Mouse (Mus musculus): ENCODE data around the gene Gm20388. TPM values are rescaled to one million over a fixed set of nuclear protein-coding genes. Genes with fewer than 3 reads are reported as not detected.
A peak's percentile ranks its signal among the peaks of the same experiment; 100 is the strongest.

The Gm20388 gene
- polyA plus RNA-seq, 1 experiment = 10.6 TPM

DNA sequence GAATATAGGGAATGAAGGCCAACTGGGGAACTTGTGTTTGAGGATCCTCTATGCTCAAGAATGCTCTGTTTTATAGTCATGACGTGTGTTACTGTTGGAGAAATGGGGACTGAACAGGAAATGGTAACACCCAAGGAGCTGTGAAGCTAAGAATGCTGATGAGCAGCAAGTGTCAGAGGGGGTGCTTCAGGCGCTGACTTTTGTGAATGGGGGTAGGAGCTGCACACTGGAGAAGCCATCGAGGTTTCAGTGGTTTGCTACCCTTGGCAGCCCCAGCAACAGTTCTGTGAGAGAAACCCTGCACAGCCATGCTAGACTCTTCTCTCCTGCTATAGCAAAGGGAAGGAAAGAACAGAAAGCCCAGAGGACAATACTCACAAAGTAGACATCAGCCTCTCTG is 3001.5 kb downstream of the Gm20388 start:
- Histone ChIP-seq H3K4me3 (replicated peaks; ENCODE audit: control insufficient read depth, low read depth, low read length) (no peak overlapping the region), H3K27ac (ENCODE audit: control insufficient read depth, insufficient read depth, low read depth, low read length, poor library complexity) (no peak overlapping the region), H3K4me1 (ENCODE audit: control insufficient read depth, insufficient read depth, low read length) (no peaks in the 10 kb centered on the region; the same call in 1 of the 2 replicates)
- TF ChIP-seq POLR2A (IDR thresholded peaks at IDR 0.05; ENCODE audit: borderline replicate concordance, control insufficient read depth, low read depth, low read length) (no peak), CTCF (IDR thresholded peaks at IDR 0.05; ENCODE audit: control insufficient read depth, insufficient read depth, low read length) (no peak)
- WGBS = 30% methylated on average over 3 of the region's 3 CpGs

DNA sequence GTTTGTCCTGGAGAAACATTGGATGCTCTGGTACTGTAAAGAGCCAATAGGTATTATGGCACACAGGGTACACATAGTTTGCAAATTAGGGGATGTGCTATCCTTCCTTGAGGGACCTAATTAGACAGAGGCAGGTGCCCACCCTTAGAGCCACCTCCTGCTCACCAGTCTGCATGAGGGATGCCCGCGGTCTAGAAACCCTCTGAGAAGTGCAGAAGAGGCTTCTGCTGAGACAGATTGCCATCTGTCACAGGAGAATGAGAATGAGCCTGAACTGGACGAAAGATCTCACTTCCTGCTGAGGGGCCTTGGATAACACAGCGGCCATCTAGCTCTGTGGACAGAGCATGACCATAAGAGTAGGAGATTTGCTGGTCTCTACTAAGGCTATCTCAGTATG is 3002.2 kb downstream of the Gm20388 start:
- H3K4me3 ChIP-seq (replicated peaks; ENCODE audit: control insufficient read depth, low read depth, low read length) = no peak overlapping the region
- 88% methylated on average over 4 of the region's 4 CpGs for WGBS
- peaks cover 2% of the 10 kb centered on the region for H3K4me1 ChIP-seq (ENCODE audit: control insufficient read depth, insufficient read depth, low read length)
- H3K27ac ChIP-seq (ENCODE audit: control insufficient read depth, insufficient read depth, low read depth, low read length, poor library complexity) = no peak overlapping the region
- TF ChIP-seq CTCF (IDR thresholded peaks at IDR 0.05; ENCODE audit: control insufficient read depth, insufficient read depth, low read length) = no peak

DNA sequence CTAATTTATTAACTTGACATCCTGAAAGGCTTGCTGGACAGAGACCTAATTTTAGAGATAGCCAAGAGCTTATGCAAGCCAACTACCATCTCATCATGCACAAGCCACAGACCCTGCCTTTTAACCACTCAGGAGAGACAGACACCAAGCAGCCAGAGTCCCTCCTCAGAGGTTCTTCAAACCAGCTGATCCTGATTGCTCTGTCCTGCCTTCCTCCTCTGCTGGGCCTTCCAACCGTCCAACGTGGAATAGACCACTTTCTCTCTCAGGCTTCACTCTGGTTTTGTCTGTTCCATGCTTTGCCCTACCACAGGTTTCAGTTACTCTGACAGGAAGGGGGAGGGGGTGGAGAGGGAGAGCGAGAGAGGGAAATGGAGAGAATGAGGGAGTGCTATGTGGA is 3006.1 kb downstream of the Gm20388 start:
- Histone ChIP-seq H3K4me3 (replicated peaks; ENCODE audit: control insufficient read depth, low read depth, low read length) (no peak overlapping the region), H3K27ac (ENCODE audit: control insufficient read depth, insufficient read depth, low read depth, low read length, poor library complexity) (no peak overlapping the region), H3K4me1 (ENCODE audit: control insufficient read depth, insufficient read depth, low read length) (peaks cover 5% of the 10 kb centered on the region)
- 14% methylated on average over 3 of the region's 3 CpGs for WGBS
- TF ChIP-seq POLR2A (IDR thresholded peaks at IDR 0.05; ENCODE audit: borderline replicate concordance, control insufficient read depth, low read depth, low read length) (no peak), CTCF (IDR thresholded peaks at IDR 0.05; ENCODE audit: control insufficient read depth, insufficient read depth, low read length) (no peak)

DNA sequence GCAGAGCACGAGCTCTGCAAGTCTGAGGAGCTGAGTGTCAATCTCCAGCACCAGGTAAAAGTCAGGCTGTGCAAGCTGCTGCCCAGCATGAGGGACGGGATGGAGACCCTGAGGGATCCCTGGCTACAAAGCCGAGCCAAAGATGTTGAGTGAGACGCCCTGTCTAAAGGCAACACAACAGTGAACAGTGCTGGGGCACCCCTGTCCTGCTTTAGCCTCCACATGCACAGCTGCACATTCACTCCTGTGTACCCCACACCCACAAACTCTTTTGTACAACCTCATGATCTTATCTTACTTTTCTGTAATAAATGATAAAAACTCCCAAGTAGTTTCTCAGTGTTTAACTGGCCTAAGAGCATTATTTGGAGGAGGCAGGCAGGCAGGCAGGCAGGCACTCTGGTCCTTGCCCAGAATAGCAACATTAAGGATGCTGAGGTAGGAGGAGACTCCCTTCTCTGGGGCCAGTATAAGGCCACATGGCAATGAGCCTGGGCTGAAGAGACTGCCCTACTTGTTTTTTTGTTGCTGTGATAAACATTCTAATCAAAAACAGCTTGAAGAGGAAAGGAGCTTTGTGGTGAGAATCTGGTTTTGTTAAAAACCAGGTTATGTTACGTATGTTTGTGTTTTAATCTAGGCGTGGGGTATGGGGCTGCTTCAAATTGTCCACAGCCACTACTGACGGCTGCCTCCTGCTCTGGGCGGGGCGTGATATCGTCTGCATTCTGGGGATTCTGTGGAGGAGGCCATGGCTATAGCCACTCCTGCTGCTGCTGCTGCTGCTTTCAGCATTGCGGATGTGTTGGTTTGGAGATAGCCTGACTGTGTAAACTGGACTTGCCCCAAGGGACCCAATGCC is 3007.1 kb downstream of the Gm20388 start:
- 49% methylated on average over 11 of the region's 11 CpGs for WGBS
- Histone ChIP-seq H3K27ac (ENCODE audit: control insufficient read depth, insufficient read depth, low read depth, low read length, poor library complexity) (peak overlapping the region; percentile 25; the same call in 1 of the 2 replicates), H3K4me1 (ENCODE audit: control insufficient read depth, insufficient read depth, low read length) (peaks cover 6% of the 10 kb centered on the region), H3K4me3 (replicated peaks; ENCODE audit: control insufficient read depth, low read depth, low read length) (no peak overlapping the region)
- TF ChIP-seq POLR2A (IDR thresholded peaks at IDR 0.05; ENCODE audit: borderline replicate concordance, control insufficient read depth, low read depth, low read length) (no peak), CTCF (IDR thresholded peaks at IDR 0.05; ENCODE audit: control insufficient read depth, insufficient read depth, low read length) (no peak)

DNA sequence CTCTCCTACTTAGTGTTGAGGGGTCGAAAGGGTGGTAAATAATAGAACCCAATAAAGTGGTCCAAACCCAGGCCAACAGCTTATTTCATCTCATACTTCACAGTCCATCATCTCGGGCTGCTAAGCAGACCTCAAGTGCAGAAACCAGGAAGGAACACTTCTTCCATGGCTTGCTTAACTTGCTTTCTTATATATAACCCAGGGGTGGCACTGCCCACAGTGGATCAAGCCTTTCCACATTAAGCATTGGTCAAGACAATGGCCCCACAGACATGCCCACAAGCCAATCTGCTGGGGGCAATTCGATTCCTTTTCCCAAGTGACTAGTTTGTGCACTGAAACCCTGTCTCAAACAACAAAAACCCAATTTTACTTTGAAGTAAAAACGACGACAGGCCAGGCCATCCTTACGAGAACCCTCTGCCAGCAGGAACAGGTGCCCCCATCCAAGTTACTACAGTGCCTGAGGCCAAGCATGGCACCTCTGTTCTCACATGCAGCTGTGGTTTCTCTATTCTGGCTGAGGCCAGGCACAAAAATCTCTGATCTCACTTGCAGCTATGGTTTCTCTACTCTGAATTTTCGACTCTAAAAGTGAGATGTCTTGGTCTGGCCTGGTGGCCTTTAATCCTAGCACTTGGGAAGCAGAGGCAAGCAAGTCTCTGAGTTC is 3007.9 kb downstream of the Gm20388 start:
- no peak overlapping the region for H3K27ac ChIP-seq (ENCODE audit: control insufficient read depth, insufficient read depth, low read depth, low read length, poor library complexity)
- H3K4me1 ChIP-seq (ENCODE audit: control insufficient read depth, insufficient read depth, low read length) = peaks cover 6% of the 10 kb centered on the region
- WGBS = 52% methylated on average over 7 of the region's 7 CpGs
- H3K4me3 ChIP-seq (replicated peaks; ENCODE audit: control insufficient read depth, low read depth, low read length) = no peak overlapping the region
- TF ChIP-seq CTCF (IDR thresholded peaks at IDR 0.05; ENCODE audit: control insufficient read depth, insufficient read depth, low read length) = no peak
- TF ChIP-seq POLR2A (IDR thresholded peaks at IDR 0.05; ENCODE audit: borderline replicate concordance, control insufficient read depth, low read depth, low read length) = no peak

DNA sequence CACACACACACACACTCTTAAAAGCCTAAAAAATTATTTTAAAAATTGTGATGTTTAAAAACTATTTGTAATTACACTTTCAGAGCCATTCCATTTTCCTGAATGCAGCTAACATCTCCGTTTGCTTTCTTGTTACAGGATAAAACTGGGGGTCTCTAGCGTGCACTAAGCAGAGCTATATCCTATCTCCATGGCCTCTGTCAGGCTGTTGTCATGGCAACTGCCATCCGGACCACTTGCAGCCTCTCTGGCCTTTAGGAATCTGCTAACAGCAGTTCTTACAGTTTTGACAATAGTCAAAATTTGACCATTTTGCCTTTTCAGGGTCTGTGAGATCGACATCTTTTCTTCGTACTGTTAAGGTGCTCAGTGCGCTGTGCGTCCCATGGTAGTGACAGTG is 3010.2 kb downstream of the Gm20388 start:
- Histone ChIP-seq H3K27ac (ENCODE audit: control insufficient read depth, insufficient read depth, low read depth, low read length, poor library complexity) (no peak overlapping the region), H3K4me3 (replicated peaks; ENCODE audit: control insufficient read depth, low read depth, low read length) (no peak overlapping the region), H3K4me1 (ENCODE audit: control insufficient read depth, insufficient read depth, low read length) (peaks cover 9% of the 10 kb centered on the region)
- WGBS = 91% methylated on average over 7 of the region's 7 CpGs
- no peak for TF ChIP-seq POLR2A (IDR thresholded peaks at IDR 0.05; ENCODE audit: borderline replicate concordance, control insufficient read depth, low read depth, low read length)
- no peak for TF ChIP-seq CTCF (IDR thresholded peaks at IDR 0.05; ENCODE audit: control insufficient read depth, insufficient read depth, low read length)

DNA sequence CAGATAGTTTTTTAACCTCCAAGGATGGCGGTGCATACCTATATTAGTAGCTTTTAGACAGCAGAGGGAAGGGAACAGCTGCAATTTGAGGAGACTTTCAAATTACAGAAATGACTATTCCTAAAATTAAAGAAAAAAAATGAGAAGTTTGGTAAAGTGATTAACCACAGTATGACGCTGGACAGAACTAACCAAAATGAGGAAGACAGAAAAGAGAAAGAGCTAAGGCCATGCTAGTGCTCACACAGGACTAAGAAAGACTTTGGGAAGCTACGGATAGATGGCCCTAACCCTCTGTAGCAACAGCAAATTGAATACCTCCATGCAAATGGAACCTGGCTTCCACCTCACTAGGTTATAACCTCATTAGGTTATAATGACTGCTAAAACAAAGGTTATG is 3012.3 kb downstream of the Gm20388 start:
- no peak overlapping the region for H3K4me3 ChIP-seq (replicated peaks; ENCODE audit: control insufficient read depth, low read depth, low read length)
- 26% methylated on average over 3 of the region's 3 CpGs for WGBS
- TF ChIP-seq CTCF (IDR thresholded peaks at IDR 0.05; ENCODE audit: control insufficient read depth, insufficient read depth, low read length) (no peak), POLR2A (IDR thresholded peaks at IDR 0.05; ENCODE audit: borderline replicate concordance, control insufficient read depth, low read depth, low read length) (no peak)
- H3K4me1 ChIP-seq (ENCODE audit: control insufficient read depth, insufficient read depth, low read length) = peaks cover 8% of the 10 kb centered on the region
- no peak overlapping the region for H3K27ac ChIP-seq (ENCODE audit: control insufficient read depth, insufficient read depth, low read depth, low read length, poor library complexity)

DNA sequence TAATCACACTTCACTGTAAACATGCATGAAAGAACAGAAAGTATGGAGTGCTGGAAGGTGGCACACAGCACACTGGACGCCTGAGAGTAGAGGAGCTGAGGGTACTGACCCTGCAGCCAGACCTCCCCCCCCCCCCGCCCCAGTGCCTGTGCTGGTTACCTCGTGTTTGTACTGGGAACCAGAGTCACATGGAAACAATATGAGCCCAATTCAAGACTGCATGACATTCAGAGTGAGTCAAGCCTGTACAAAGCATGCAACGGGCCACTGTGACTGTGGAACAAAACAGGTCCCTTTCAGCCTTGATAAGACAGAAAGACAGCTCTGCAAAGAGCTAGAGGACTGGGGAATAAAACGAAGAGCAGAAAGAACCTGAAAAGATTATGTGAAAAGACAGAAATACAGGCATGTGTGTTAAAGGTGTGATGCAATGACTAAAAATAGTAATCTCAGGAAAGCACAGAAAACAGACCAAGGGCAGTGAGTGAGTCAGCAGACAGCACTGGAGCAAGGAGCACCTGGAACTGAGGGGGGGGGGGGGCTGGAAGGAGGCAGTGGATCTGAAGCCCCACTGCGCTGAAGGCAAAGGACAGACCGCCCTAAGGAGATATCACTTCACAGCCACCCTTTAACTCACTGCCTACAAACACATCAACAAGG is 3012.9 kb downstream of the Gm20388 start:
- WGBS = 35% methylated on average over 7 of the region's 7 CpGs
- no peak overlapping the region for H3K27ac ChIP-seq (ENCODE audit: control insufficient read depth, insufficient read depth, low read depth, low read length, poor library complexity)
- H3K4me1 ChIP-seq (ENCODE audit: control insufficient read depth, insufficient read depth, low read length) = peaks cover 5% of the 10 kb centered on the region
- no peak for TF ChIP-seq CTCF (IDR thresholded peaks at IDR 0.05; ENCODE audit: control insufficient read depth, insufficient read depth, low read length)
- TF ChIP-seq POLR2A (IDR thresholded peaks at IDR 0.05; ENCODE audit: borderline replicate concordance, control insufficient read depth, low read depth, low read length) = no peak
- no peak overlapping the region for H3K4me3 ChIP-seq (replicated peaks; ENCODE audit: control insufficient read depth, low read depth, low read length)

All from bone marrow, adult 2 months (tissue).